Mouse (Mus musculus) gastrocnemius, postnatal 36 days (tissue): Measurements from ENCODE around the gene Grid1. TPM values are rescaled to one million over a fixed set of nuclear protein-coding genes. Genes with fewer than 3 reads are reported as not detected.
A peak's percentile ranks its signal among the peaks of the same experiment; 100 is the strongest.

Source experiments
- DNase-seq, 2 experiments: peaks; one replicate each; pipeline ENCODE4 v3.0.0; 2022
- intact Hi-C: fragments of 180-260 bp; cut with DNase I; formaldehyde crosslinking; loops from one replicate; pipeline ENCODE4 v1.15.1; 2025
- total RNA-seq, 2 experiments: library from RNA; stranded (reverse); gene quantifications; 2 replicates each; pipeline ENCODE4 v1.2.3; 2021

Grid1 gene
- total RNA-seq, 2 experiments from 2014 or later, result not detected

DNA sequence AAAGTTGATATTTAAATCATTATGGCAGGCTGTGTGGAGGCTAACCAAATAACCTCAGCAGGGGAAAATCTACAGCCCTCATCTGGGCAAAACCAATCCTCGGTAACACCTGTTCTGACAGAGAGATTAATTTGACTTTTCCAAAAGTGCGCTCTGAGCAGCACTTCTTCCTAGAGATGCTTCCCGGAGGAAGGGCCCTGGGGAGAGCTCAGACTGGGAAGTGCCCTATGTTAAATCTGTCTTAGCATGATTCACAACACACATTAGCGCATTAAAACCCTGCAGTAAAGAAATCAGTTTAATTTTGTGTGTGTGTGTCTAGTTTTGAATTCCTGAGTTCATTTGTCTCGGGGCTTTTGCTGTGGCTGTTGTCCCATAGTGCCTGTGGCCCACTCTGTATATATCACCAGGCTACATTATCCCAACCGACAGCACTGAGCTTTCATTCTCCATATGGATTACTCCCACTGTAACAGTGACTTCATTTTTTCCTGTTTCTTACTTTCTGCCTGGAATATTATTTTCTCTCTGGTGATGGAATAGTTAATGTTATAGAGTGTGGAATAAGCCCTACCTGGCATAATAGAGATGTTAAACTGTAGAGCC, 536.7 kb downstream of the Grid1 start:
- no peak for DNase-seq
- intact Hi-C loops, result no loop called here

GRCm38 (mm10) chr14:35358136-35358821, 538.4 kb downstream of the Grid1 start:
- intact Hi-C loops, result no loop called here
- DNase-seq, result peak; percentile 16 to 25

DNA sequence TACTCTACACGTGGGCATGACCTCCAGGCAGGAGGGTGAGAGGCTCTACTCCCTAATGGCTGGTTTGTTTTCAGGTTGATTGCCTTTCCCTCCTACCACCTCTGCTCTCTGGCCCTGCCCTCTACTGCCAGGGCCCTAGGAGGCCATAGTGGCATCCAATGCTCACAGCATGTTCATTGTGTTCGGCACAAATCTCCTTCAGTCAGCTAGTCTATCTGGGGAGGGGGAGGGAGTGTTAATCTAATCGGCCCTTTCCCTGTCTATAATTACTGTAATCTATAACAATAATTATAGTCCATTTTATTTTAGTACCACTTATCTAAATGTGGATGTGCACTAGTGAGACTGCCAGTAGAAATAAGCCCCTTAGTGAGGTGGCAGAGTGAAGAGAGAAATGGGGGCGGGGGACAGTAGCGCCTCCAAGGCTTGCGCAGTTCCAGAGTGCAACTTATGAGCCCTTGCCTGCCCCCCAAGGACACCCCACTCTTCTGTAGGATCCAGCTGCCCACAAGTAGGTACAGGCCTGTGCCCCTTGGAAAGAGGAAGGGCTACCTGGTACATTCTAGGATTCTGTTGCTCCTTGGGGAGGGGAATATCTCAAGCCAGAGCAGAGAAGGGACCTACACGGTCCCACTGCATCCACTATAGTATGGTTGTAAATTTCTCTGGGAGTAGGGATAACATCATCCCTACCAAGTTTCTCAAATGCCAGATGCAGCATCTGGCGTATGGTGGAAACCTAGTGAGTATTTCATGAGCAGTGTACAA, 545.5 kb downstream of the Grid1 start:
- DNase-seq, result no peak
- intact Hi-C loops, result no loop called here

DNA sequence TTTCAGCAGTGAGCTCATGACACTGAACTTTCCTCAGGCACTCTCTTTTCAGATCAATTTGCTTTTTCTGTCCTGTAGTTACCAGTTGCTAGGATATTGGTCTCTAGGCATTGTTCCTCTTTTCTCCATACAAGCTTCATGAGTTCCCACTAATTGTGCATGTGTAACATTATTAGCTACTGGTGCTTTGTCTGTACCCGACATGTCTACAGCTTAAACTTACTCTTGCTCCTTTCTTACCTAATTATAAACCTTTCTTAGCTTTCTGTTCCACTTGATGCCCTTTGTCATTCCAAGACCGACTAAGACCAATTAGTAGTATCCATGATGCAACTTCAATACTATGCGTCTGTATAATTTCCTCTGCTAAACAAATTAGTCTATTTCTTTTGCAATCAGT, 554.5 kb downstream of the Grid1 start:
- no peak for DNase-seq
- intact Hi-C loops, result no loop called here

GRCm38 (mm10) chr14:35393591-35393990, 573.7 kb downstream of the Grid1 start:
- intact Hi-C loops, result no loop called here
- DNase-seq, result no peak

DNA sequence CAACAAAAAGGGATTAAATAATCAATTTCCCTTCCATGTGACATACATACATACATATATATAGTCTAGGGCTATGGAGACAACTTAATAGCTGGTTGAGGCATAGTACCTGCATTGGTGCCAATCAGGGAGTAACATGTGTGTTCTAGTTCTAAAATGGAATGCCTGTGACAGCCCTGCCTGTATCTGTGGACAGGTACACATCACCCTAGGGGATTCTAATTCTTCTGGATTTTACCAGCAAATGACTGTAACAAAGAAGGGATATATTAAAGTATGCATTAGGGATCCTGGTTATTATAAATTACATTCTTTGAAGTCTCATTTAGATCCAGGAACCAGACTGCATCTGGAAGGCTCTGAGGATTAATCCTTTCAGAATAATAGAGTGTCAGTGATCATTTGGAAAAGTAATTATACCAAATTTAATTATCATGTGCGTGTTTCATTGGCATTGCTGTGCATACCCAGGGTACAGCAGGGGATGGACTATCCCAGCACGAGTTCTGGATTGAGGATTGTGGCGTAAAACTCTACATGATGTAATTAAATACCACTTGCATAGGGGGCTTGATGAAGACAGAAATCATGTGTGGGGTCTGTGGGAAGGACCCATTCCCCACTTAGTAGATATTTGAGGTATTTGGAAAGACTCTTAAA, 584.5 kb downstream of the Grid1 start:
- intact Hi-C loops, result no loop called here
- DNase-seq, result no peak

- intact Hi-C loops, result no loop called here
- DNase-seq, result no peak
Measured at GRCm38 (mm10) chr14:35430259-35430658, 610.4 kb downstream of the Grid1 start.

- intact Hi-C loops, result no loop called here
- DNase-seq, result no peak
Measured at GRCm38 (mm10) chr14:35453702-35454101, 633.8 kb downstream of the Grid1 start.

DNA sequence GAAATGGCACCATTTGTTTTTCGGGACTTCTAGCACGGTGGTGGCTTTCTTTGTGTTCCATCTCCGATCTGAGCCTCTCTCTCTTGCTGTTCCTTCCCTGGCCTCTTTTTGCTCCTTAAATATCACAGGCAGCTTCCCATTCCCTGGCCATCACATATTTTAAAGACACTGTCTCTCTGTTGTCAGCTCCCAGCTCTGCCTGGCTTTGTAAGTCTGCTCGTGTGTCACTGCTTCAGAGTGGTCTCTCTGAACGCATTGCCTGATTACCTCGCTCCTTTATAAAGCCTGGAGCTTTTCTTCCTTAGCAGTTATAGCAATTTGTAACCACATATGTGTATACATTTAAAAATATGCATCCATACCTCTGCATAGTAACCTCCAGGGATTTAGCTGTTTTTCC, 648.3 kb downstream of the Grid1 start:
- intact Hi-C loops, result no loop called here

GRCm38 (mm10) chr14:35486017-35486416, 666.1 kb downstream of the Grid1 start:
- no peak for DNase-seq
- intact Hi-C loops, result loop anchor here (2.0 kb wide), 1 partner anchor 19 kb away; no protein-coding TSS in a partner anchor

More for the DNA sequence above, 648.3 kb downstream of the Grid1 start:
- no peak for DNase-seq

- no peak for DNase-seq
- intact Hi-C loops, result no loop called here
Measured at GRCm38 (mm10) chr14:35502324-35502723, 682.4 kb downstream of the Grid1 start.

- no peak for DNase-seq
- intact Hi-C loops, result no loop called here
Measured at GRCm38 (mm10) chr14:35519402-35519801, 699.5 kb downstream of the Grid1 start.

DNA sequence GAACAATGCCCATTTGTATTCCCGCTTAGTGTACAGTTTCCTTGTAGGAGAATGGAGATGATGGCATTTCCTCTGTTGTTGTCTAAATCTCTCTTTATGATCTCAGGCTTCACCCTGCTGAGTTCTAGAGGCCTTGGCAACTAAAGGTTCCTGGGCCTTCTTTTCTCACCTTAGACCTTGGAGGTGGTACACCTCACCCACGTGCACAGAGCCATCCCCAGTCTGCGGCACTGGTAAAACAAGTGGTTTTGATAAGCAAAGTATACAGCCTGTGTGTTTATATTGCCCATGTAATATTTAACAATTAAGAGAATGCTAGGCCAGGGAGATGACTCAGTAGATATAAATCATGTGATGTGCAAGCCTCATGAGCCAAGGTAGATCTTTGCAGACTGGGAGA, 718.9 kb downstream of the Grid1 start:
- no peak for DNase-seq

GRCm38 (mm10) chr14:35541254-35541991, 721.5 kb downstream of the Grid1 start:
- intact Hi-C loops, result no loop called here
- DNase-seq, result no peak

More for the DNA sequence above, 718.9 kb downstream of the Grid1 start:
- intact Hi-C loops, result no loop called here

GRCm38 (mm10) chr14:35541992-35542380, 722.1 kb downstream of the Grid1 start:
- intact Hi-C loops, result no loop called here
- DNase-seq, result no peak

- intact Hi-C loops, result no loop called here
- DNase-seq, result no peak
Measured at GRCm38 (mm10) chr14:35554288-35554687, 734.4 kb downstream of the Grid1 start.

GRCm38 (mm10) chr14:35561244-35561893, 741.5 kb downstream of the Grid1 start:
- intact Hi-C loops, result no loop called here
- DNase-seq, result no peak

GRCm38 (mm10) chr14:35572991-35573502, 753.1 kb downstream of the Grid1 start:
- intact Hi-C loops, result no loop called here
- no peak for DNase-seq

- intact Hi-C loops, result no loop called here
- DNase-seq, result no peak
Measured at GRCm38 (mm10) chr14:35574489-35574888, 754.6 kb downstream of the Grid1 start.

DNA sequence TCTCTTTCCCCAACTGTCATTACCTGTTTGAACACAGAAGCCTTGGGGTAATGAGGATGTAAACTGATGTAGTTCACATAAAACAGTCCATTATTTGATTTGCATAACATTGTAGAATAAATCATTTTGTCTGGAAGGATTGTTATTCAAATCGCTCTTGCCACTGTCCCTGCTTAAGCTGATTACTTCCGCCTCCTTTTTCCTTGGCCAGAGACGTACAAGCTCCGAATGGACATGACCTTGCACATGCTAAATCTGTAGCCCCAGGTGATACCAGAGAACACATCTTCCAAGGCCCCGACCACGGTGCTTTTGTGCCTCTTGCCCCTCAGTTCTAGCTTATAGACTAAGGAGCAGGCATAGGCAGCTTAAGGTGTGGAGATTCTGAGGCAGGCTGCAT, 755.4 kb downstream of the Grid1 start:
- intact Hi-C loops, result no loop called here
- no peak for DNase-seq
